Mouse (Mus musculus): Measurements from ENCODE around the gene Olfr1234. TPM values are rescaled to one million over a fixed set of nuclear protein-coding genes. Genes with fewer than 3 reads are reported as not detected.

Olfr1234 gene
- not detected in 2 replicates for total RNA-seq (2021)
- long read RNA-seq, result 0 reads

DNA sequence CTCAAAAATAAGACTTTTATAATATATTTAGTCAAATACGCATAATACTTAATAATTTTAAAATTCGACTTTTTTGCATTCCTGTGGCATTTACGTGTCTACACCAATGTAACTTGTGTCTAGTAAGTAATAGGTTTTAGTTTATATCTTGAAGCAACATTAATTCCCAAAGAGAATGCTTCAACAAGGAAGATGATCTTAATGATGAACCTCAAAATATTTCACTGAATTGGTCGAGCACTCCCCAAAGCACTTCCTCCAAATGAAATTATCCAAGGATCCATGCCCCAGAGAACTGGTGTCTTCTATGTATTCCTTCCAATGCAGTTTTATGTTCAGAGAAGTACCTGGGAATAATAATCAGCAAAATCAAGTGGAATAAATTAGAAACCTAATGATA lies at the start of gene Olfr1234:
Gene Olfr1234 (minus strand): TSS at position 101 of the 400 bp plus-strand sequence.
- no peak for DNase-seq

DNA sequence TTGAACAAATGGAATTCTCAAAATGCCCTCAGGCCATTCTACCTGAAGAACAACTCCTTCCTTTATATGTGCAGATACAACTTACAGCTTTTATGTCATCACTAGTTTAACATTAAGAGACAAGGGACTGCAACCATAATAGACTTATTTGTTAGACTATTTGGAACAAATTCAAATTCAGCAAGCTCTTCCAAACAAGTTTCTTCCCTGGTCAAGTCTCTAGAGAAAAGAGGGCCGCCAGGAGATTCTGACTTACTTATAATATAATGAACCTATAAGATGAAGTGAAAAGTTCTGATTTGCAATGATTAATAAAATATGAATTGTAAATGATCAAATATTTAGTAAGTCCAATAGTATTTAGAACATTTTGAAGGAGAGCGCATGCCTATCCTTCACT lies 44.9 kb upstream of the Olfr1234 start, which contains the start of gene Olfr1238:
Gene Olfr1238 (minus strand): TSS at position 101 of the 400 bp plus-strand sequence.
- no peak for DNase-seq

DNA sequence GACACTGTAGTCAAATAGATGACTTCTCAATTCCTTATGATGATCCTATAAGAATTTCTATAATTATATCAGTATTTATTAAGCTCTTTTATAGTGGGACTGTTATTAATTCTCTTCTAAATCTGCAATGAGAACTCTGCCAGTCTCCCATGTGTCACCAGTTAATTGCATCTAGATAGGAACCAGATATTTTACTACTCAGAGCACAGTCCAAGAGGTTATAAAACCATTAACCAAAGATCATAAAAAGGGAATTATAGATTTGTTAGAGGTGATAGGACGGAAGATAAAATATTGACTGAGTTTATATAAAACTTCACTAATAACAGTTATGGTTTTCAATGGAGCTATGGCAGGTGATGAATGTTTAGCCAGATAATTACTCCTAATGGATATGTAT lies 36.2 kb upstream of the Olfr1234 start:
- no peak for DNase-seq

DNA sequence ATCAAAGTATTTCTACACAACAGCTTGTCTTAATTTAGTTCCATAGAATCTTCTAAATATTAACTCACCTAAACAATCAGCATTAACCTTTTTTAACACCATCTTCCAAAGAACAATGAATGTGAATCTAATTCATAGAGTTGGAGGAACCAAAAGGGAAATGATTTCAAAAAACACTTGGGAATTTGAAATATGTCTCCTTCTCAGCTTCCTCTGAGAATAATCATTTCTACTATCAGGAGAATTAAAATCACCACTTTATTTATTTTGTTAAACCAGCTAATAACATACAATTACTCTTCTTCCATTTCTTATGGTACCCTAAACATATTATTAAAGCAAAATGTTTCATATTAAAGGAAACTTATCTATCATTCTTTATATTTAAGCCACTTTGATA lies 22.4 kb downstream of the Olfr1234 start, which contains the start of gene Olfr1233:
Gene Olfr1233 (minus strand): TSS at position 101 of the 400 bp plus-strand sequence.
- DNase-seq, result no peak

DNA sequence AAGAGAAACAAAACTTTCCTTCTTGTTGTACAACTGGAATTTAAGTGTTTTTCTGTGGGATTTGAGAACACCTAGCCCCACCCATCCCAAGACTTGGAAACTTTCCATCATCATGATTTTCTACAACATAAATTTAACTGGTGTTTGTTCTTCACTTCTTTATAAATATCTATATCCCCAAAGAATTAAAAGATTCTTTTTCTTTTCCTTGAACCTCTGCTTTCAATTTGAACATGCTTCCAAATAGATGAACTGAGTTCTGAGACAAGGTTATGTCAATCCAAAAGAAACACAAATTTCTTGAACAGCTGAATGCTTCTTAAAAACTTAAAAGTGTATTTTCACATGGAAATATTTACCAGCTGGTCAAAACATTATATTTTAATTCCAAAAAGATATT lies 35.1 kb downstream of the Olfr1234 start, which contains the start of gene Olfr1232:
Gene Olfr1232 (minus strand): TSS at position 101 of the 400 bp plus-strand sequence.
- no peak for DNase-seq

Other genes starting within 250 kb of the Olfr1234 start
- gene Olfr1221, start 247.6 kb downstream of the Olfr1234 start, total RNA-seq (2021), result not detected in 2 replicates
- not detected in 2 replicates for gene Olfr1222, start 231.8 kb downstream of the Olfr1234 start, total RNA-seq (2021)
- gene Olfr1223, start 213.3 kb downstream of the Olfr1234 start, total RNA-seq (2021), result not detected in 2 replicates
- not detected in 2 replicates for gene Olfr1224-ps1, start 200.8 kb downstream of the Olfr1234 start, total RNA-seq (2021)
- gene Olfr1225, start 190.2 kb downstream of the Olfr1234 start, total RNA-seq (2021), result not detected in 2 replicates
- gene Olfr1226, start 164.8 kb downstream of the Olfr1234 start, total RNA-seq (2021), result not detected in 2 replicates
- not detected in 2 replicates for gene Olfr1228, start 110.8 kb downstream of the Olfr1234 start, total RNA-seq (2021)
- gene Olfr1229, start 76.9 kb downstream of the Olfr1234 start, total RNA-seq (2021), result not detected in 2 replicates
- gene Olfr1230, start 67.6 kb downstream of the Olfr1234 start, total RNA-seq (2021), result not detected in 2 replicates
- not detected in 2 replicates for gene Olfr1231, start 57.8 kb downstream of the Olfr1234 start, total RNA-seq (2021)
- not detected in 2 replicates for gene Olfr1232, start 35.2 kb downstream of the Olfr1234 start, total RNA-seq (2021)
- not detected in 2 replicates for gene Olfr1233, start 22.5 kb downstream of the Olfr1234 start, total RNA-seq (2021)
- not detected in 2 replicates for gene Olfr1238, start 44.8 kb upstream of the Olfr1234 start, total RNA-seq (2021)
- not detected in 2 replicates for gene Olfr1239, start 55.5 kb upstream of the Olfr1234 start, total RNA-seq (2021)
- not detected in 2 replicates for gene Olfr1240, start 78.1 kb upstream of the Olfr1234 start, total RNA-seq (2021)
- gene Olfr1241, start 122.3 kb upstream of the Olfr1234 start, total RNA-seq (2021), result not detected in 2 replicates
- gene Olfr1242, start 133.5 kb upstream of the Olfr1234 start, total RNA-seq (2021), result not detected in 2 replicates
- gene Olfr1243, start 166.6 kb upstream of the Olfr1234 start, total RNA-seq (2021), result not detected in 2 replicates
- gene Olfr1245, start 213.6 kb upstream of the Olfr1234 start, total RNA-seq (2021), result not detected in 2 replicates
- not detected in 2 replicates for gene Olfr1246, start 228.3 kb upstream of the Olfr1234 start, total RNA-seq (2021)
- gene Olfr1247, start 249.3 kb upstream of the Olfr1234 start, total RNA-seq (2021), result not detected in 2 replicates

Measured in adrenal gland, postnatal 25 days (tissue).